Mouse (Mus musculus) T-helper 2 cell (primary cell): Measurements from ENCODE around the gene Nfic.

ENCODE experiments used
- in situ Hi-C: fragments of 300-600 bp; cut with MboI, MseI; formaldehyde crosslinking; loops from one replicate; pipeline ENCODE4 v1.15.1; 2025; ENCODE audit warnings: high pct_unique_total_duplicates

Gene Nfic

GRCm38 (mm10) chr10:81363436-81364346 lies 91.7 kb downstream of the Nfic start:
- in situ Hi-C loops: no loop called here

GRCm38 (mm10) chr10:81362336-81362949 lies 93.0 kb downstream of the Nfic start:
- in situ Hi-C loops: no loop called here

GRCm38 (mm10) chr10:81360721-81361120 lies 94.7 kb downstream of the Nfic start:
- in situ Hi-C loops: no loop called here

GRCm38 (mm10) chr10:81358841-81359240 lies 96.6 kb downstream of the Nfic start:
- in situ Hi-C loops: no loop called here

GRCm38 (mm10) chr10:81358209-81358608 lies 97.2 kb downstream of the Nfic start:
- in situ Hi-C loops: no loop called here

GRCm38 (mm10) chr10:81356991-81357844 lies 98.2 kb downstream of the Nfic start, which contains the start of gene Mfsd12:
TSS of gene Mfsd12 (plus strand) at chr10:81357491.
- in situ Hi-C loops: no loop called here

- in situ Hi-C loops: no loop called here
These were observed 99.0 kb downstream of the Nfic start for GRCm38 (mm10) chr10:81356352-81356990.

GRCm38 (mm10) chr10:81355533-81355932 lies 99.9 kb downstream of the Nfic start:
- in situ Hi-C loops: no loop called here

- in situ Hi-C loops: no loop called here
These were observed 100.5 kb downstream of the Nfic start for GRCm38 (mm10) chr10:81354738-81355477.

- in situ Hi-C loops: no loop called here
These were observed 103.7 kb downstream of the Nfic start for GRCm38 (mm10) chr10:81351678-81352291.

- in situ Hi-C loops: no loop called here
These were observed 104.9 kb downstream of the Nfic start, which contains the start of gene Hmg20b for GRCm38 (mm10) chr10:81350351-81351063. TSS of gene Hmg20b (minus strand) at chr10:81350480.

GRCm38 (mm10) chr10:81349961-81350350 lies 105.5 kb downstream of the Nfic start:
- in situ Hi-C loops: loop anchor here (10.0 kb wide), 1 partner anchor 295 kb away; no protein-coding TSS in a partner anchor

GRCm38 (mm10) chr10:81349146-81349545 lies 106.3 kb downstream of the Nfic start:
- in situ Hi-C loops: loop anchor here (10.0 kb wide), 1 partner anchor 294 kb away; no protein-coding TSS in a partner anchor

GRCm38 (mm10) chr10:81346453-81347067 lies 108.9 kb downstream of the Nfic start:
- in situ Hi-C loops: loop anchor here (10.0 kb wide), 1 partner anchor 292 kb away; no protein-coding TSS in a partner anchor
